Mouse (Mus musculus) midbrain, embryonic 11.5 days (tissue): ENCODE data around the gene Ftl1. TPM values are rescaled to one million over a fixed set of nuclear protein-coding genes. Genes with fewer than 3 reads are reported as not detected.
"Not testable (repeated sequence)": the region's sequence is repeated elsewhere in the genome, so short reads cannot be mapped to it uniquely, and the experiment has no call there.

ENCODE experiments used
- ATAC-seq: fragments of 200-750 bp; cut with Nextera tagmentation; 2 replicates; pipeline ENCODE4 v1.8.0; 2017; ENCODE audit warnings: moderate TSS enrichment, moderate library complexity; ENCODE audit not compliant: low FRiP score
- DNase-seq: peaks from one replicate; pipeline ENCODE4 v3.0.0; 2015; ENCODE audit warnings: low spot score; ENCODE audit errors: missing footprints
- H3K27ac ChIP-seq: fragments of 300-500 bp; sonication (generic); 2 replicates; pipeline ENCODE4 v1.5.1; 2014; ENCODE audit warnings: low read depth, low read length
- H3K27me3 ChIP-seq: fragments of 300-500 bp; sonication (generic); 2 replicates; pipeline ENCODE4 v1.6.1; 2014; ENCODE audit warnings: mild to moderate bottlenecking, low read length, moderate library complexity, mixed read lengths; ENCODE audit not compliant: control insufficient read depth, insufficient read depth
- H3K36me3 ChIP-seq: fragments of 300-500 bp; sonication (generic); 2 replicates; pipeline ENCODE4 v1.6.1; 2014; ENCODE audit warnings: mild to moderate bottlenecking, low read length, moderate library complexity, mixed read lengths; ENCODE audit not compliant: control insufficient read depth, insufficient read depth
- H3K4me1 ChIP-seq: fragments of 300-500 bp; sonication (generic); 2 replicates; pipeline ENCODE4 v1.6.1; 2014; ENCODE audit warnings: low read length; ENCODE audit not compliant: control insufficient read depth, insufficient read depth
- H3K4me2 ChIP-seq: fragments of 300-500 bp; sonication (generic); 2 replicates; pipeline ENCODE4 v1.6.1; 2014; ENCODE audit warnings: mild to moderate bottlenecking, moderate library complexity
- H3K4me3 ChIP-seq: fragments of 300-500 bp; sonication (generic); 2 replicates; pipeline ENCODE4 v1.5.1; 2014; ENCODE audit warnings: low read depth, low read length
- H3K9ac ChIP-seq: fragments of 300-500 bp; sonication (generic); 2 replicates; pipeline ENCODE4 v1.6.1; 2014; ENCODE audit warnings: low read length
- H3K9me3 ChIP-seq: fragments of 300-500 bp; sonication (generic); 2 replicates; pipeline ENCODE4 v1.6.1; 2016; ENCODE audit warnings: low read length; ENCODE audit not compliant: control insufficient read depth
- WGBS: fragments of 180-500 bp; shearing (Covaris S2); extraction: QIAGEN DNeasy Blood & Tissue Kit; methylation state at CpG from one replicate; pipeline ENCODE4 v1.1.7; 2014; 5-methylcytosine and 5-hydroxymethylcytosine counted together
- polyA plus RNA-seq: library from polyadenylated mRNA; unstranded; fragments of >200 nt; fragmentation: Nextera tagmentation; extraction: Ambion mirVana; gene quantifications from 2 replicates; pipeline ENCODE4 v1.2.1, GENCODE M21; 2014

Ftl1 gene
- polyA plus RNA-seq, 1 experiment from 2014 or later: 5,528 TPM

- DNase-seq: no peak
- Histone ChIP-seq H3K4me3 (no peak overlapping the region), H3K4me2 (no peak overlapping the region), H3K9ac (no peak overlapping the region), H3K4me1 (no peaks in the 10 kb centered on the region; the same call in 1 of the 2 replicates), H3K9me3 (no peaks in the 10 kb centered on the region), H3K27ac (no peak overlapping the region), H3K27me3 (no peaks in the 10 kb centered on the region), H3K36me3 (no peaks in the 10 kb centered on the region)
- ATAC-seq: no peak
- WGBS: 54% methylated on average over 9 of the region's 9 CpGs
Observed at GRCm38 (mm10) chr7:45490822-45491221, 31.1 kb upstream of the Ftl1 start.

GRCm38 (mm10) chr7:45489578-45489977 is 29.9 kb upstream of the Ftl1 start:
- Histone ChIP-seq H3K4me2 (no peak overlapping the region), H3K4me1 (no peaks in the 10 kb centered on the region; the same call in 1 of the 2 replicates), H3K4me3 (no peak overlapping the region), H3K36me3 (no peaks in the 10 kb centered on the region), H3K27ac (no peak overlapping the region), H3K9me3 (no peaks in the 10 kb centered on the region), H3K9ac (no peak overlapping the region), H3K27me3 (no peaks in the 10 kb centered on the region)
- WGBS: 86% methylated on average over 7 of the region's 7 CpGs
- no peak for ATAC-seq
- DNase-seq: no peak

- H3K27me3 ChIP-seq: no peaks in the 10 kb centered on the region
- H3K4me1 ChIP-seq: no peaks in the 10 kb centered on the region; the same call in 1 of the 2 replicates
- 7% methylated on average over 38 of the region's 38 CpGs for WGBS
- H3K27ac ChIP-seq: peak within 1 kb of the TSS; percentile 20; the same call in 1 of the 2 replicates
- H3K36me3 ChIP-seq: no peaks in the 10 kb centered on the region
- peak; percentile 70 for ATAC-seq
- peak within 1 kb of the TSS; percentile 49 for H3K4me3 ChIP-seq
- peak within 1 kb of the TSS; percentile 80 for H3K9ac ChIP-seq
- no peaks in the 10 kb centered on the region for H3K9me3 ChIP-seq
- peak within 1 kb of the TSS; percentile 70 for H3K4me2 ChIP-seq
- peak; percentile 95 for DNase-seq
Observed at GRCm38 (mm10) chr7:45488293-45489204, 28.9 kb upstream of the Ftl1 start, which contains the start of gene Dhdh. TSS of gene Dhdh (minus strand) at chr7:45488805.

- DNase-seq (peak; percentile 95), ATAC-seq (peak; percentile 49)
- H3K4me2 ChIP-seq: peak overlapping the region; percentile 70
- H3K9ac ChIP-seq: peak overlapping the region; percentile 80
- H3K4me1 ChIP-seq: no peaks in the 10 kb centered on the region; the same call in 1 of the 2 replicates
- H3K4me3 ChIP-seq: peak overlapping the region; percentile 49
- peak overlapping the region; percentile 20; the same call in 1 of the 2 replicates for H3K27ac ChIP-seq
- no peaks in the 10 kb centered on the region for H3K9me3 ChIP-seq
- 17% methylated on average over 11 of the region's 11 CpGs for whole genome bisulfite sequencing
- no peaks in the 10 kb centered on the region for H3K27me3 ChIP-seq
- H3K36me3 ChIP-seq: no peaks in the 10 kb centered on the region
Observed at GRCm38 (mm10) chr7:45487861-45488292, 28.2 kb upstream of the Ftl1 start.

GRCm38 (mm10) chr7:45486761-45487415 is 27.2 kb upstream of the Ftl1 start, which contains the start of gene Gm45808:
TSS of gene Gm45808 (minus strand) at chr7:45486811.
- Histone ChIP-seq H3K4me2 (no peak within 1 kb of the TSS), H3K27ac (no peak within 1 kb of the TSS)
- WGBS: 86% methylated on average over 12 of the region's 12 CpGs

GRCm38 (mm10) chr7:45486158-45486557 is 26.5 kb upstream of the Ftl1 start:
- H3K9me3 ChIP-seq: no peaks in the 10 kb centered on the region
- no peaks in the 10 kb centered on the region for H3K36me3 ChIP-seq
- 85% methylated on average over 7 of the region's 7 CpGs for WGBS
- no peaks in the 10 kb centered on the region; the same call in 1 of the 2 replicates for H3K4me1 ChIP-seq
- no peak overlapping the region for H3K4me3 ChIP-seq
- no peak overlapping the region for H3K9ac ChIP-seq
- DNase-seq (no peak), ATAC-seq (no peak)
- H3K27me3 ChIP-seq: no peaks in the 10 kb centered on the region
- no peak overlapping the region for H3K4me2 ChIP-seq
- no peak overlapping the region for H3K27ac ChIP-seq

More at GRCm38 (mm10) chr7:45486761-45487415, 27.2 kb upstream of the Ftl1 start, which contains the start of gene Gm45808:
- Histone ChIP-seq H3K36me3 (no peaks in the 10 kb centered on the region), H3K27me3 (no peaks in the 10 kb centered on the region), H3K9me3 (no peaks in the 10 kb centered on the region), H3K4me3 (no peak within 1 kb of the TSS), H3K9ac (no peak within 1 kb of the TSS), H3K4me1 (no peaks in the 10 kb centered on the region; the same call in 1 of the 2 replicates)
- DNase-seq: no peak
- ATAC-seq: no peak

- not testable (repeated sequence) for H3K9ac ChIP-seq, DNase-seq, H3K4me3 ChIP-seq, H3K27me3 ChIP-seq, H3K36me3 ChIP-seq, H3K4me2 ChIP-seq, H3K27ac ChIP-seq, H3K9me3 ChIP-seq, ATAC-seq, H3K4me1 ChIP-seq
- 85% methylated on average over 5 of the region's 5 CpGs for WGBS
Observed at GRCm38 (mm10) chr7:45484985-45485384, 25.3 kb upstream of the Ftl1 start.

GRCm38 (mm10) chr7:45482166-45482565 is 22.5 kb upstream of the Ftl1 start:
- Histone ChIP-seq H3K36me3 (no peaks in the 10 kb centered on the region), H3K4me2 (no peak overlapping the region), H3K27me3 (no peaks in the 10 kb centered on the region), H3K4me1 (no peaks in the 10 kb centered on the region), H3K27ac (no peak overlapping the region), H3K9ac (no peak overlapping the region), H3K9me3 (no peaks in the 10 kb centered on the region), H3K4me3 (no peak overlapping the region)
- WGBS: 88% methylated on average over 1 of the region's 1 CpGs
- no peak for ATAC-seq
- DNase-seq: no peak
